Mouse (Mus musculus): Measurements from ENCODE around the gene Timp3. TPM values are rescaled to one million over a fixed set of nuclear protein-coding genes. Genes with fewer than 3 reads are reported as not detected.

The Timp3 gene
- polyA plus RNA-seq, 1 experiment: 25.3 TPM

DNA sequence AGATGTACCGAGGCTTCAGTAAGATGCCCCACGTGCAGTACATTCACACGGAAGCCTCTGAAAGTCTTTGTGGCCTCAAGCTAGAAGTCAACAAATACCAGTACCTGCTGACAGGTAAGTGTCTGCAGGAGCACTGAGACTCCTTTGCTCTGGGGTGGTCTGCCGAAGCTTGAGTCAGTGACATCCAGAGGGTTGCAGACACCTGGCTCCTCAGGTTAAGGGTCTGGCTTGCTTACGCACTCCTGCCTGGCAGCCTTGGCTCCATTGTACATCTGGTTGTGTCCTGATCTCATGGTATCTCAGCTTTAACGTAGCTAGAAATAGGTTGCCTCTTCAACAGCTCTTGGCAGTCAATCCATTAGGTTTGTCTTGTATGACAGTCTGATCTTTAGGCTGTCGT, 43.8 kb downstream of the Timp3 start:
- TF ChIP-seq CTCF (IDR thresholded peaks at IDR 0.05; ENCODE audit: extremely low read depth, insufficient read depth, insufficient read length, insufficient replicate concordance) (no peak), POLR2A (IDR thresholded peaks at IDR 0.05; ENCODE audit: low read depth, low read length) (no peak)
- WGBS: 92% methylated on average over 7 of the region's 7 CpGs
- no peak overlapping the region for H3K27ac ChIP-seq (ENCODE audit: insufficient read depth, low read length)

DNA sequence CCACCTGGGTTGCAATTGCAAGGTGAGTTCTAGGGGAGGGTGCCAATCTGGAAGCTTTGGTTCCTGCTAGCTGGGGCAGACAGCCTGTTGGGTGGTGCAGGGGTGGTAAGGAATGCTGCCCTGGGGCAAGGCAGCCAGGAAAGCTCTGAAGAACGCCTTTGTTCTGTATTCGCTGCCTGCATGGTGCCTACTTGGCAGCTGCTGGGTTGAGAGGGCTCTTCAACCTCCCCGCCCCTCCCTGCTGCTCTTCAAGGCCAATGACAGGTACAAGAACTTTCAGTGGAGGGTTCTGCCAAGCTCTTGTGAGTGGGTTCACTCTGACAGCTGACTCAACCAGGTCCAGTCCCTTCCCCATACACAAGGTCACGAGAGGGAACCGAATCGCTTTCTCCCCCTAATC, 44.5 kb downstream of the Timp3 start:
- no peak for DNase-seq (ENCODE audit: low read depth in 1 of 2, low spot score in 2 of 2)
- TF ChIP-seq POLR2A (IDR thresholded peaks at IDR 0.05; ENCODE audit: low read depth, low read length) (no peak), CTCF (IDR thresholded peaks at IDR 0.05; ENCODE audit: extremely low read depth, insufficient read depth, insufficient read length, insufficient replicate concordance) (no peak)
- WGBS: 89% methylated on average over 6 of the region's 6 CpGs
- no peaks in the 10 kb centered on the region for H3K36me3 ChIP-seq (ENCODE audit: control insufficient read depth, insufficient read depth, low read length)
- no peaks in the 10 kb centered on the region for H3K4me1 ChIP-seq (ENCODE audit: control insufficient read depth, insufficient read depth, insufficient read length)
- no peak overlapping the region for H3K27ac ChIP-seq (ENCODE audit: insufficient read depth, low read length)
- no peak overlapping the region for H3K4me3 ChIP-seq (ENCODE audit: extremely low read depth, insufficient read depth, insufficient read length)
- H3K27me3 ChIP-seq (ENCODE audit: control insufficient read depth, insufficient read depth, low read length): no peaks in the 10 kb centered on the region

More for the DNA sequence above, 43.8 kb downstream of the Timp3 start:
- Histone ChIP-seq H3K36me3 (ENCODE audit: control insufficient read depth, insufficient read depth, low read length) (no peaks in the 10 kb centered on the region), H3K4me1 (ENCODE audit: control insufficient read depth, insufficient read depth, insufficient read length) (no peaks in the 10 kb centered on the region), H3K27me3 (ENCODE audit: control insufficient read depth, insufficient read depth, low read length) (no peaks in the 10 kb centered on the region), H3K4me3 (ENCODE audit: extremely low read depth, insufficient read depth, insufficient read length) (no peak overlapping the region)
- DNase-seq (ENCODE audit: low read depth in 1 of 2, low spot score in 2 of 2): no peak

DNA sequence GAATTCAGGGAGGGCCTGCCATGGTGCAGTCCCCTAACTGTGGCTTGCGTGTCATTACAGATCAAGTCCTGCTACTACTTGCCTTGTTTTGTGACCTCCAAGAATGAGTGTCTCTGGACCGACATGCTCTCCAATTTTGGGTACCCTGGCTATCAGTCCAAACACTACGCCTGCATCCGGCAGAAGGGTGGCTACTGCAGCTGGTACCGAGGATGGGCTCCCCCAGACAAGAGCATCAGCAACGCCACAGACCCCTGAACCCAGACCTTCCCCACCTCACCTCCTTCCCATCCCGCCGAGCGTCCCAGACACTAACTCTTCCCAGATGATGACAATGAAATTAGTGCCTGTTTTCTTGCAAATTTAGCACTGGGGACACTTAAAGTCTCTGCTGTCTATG, 45.5 kb downstream of the Timp3 start:
- TF ChIP-seq CTCF (IDR thresholded peaks at IDR 0.05; ENCODE audit: extremely low read depth, insufficient read depth, insufficient read length, insufficient replicate concordance) (no peak), POLR2A (IDR thresholded peaks at IDR 0.05; ENCODE audit: low read depth, low read length) (no peak)
- DNase-seq (ENCODE audit: low read depth in 1 of 2, low spot score in 2 of 2): no peak
- H3K4me3 ChIP-seq (ENCODE audit: extremely low read depth, insufficient read depth, insufficient read length): no peak overlapping the region
- no peaks in the 10 kb centered on the region for H3K27me3 ChIP-seq (ENCODE audit: control insufficient read depth, insufficient read depth, low read length)
- H3K4me1 ChIP-seq (ENCODE audit: control insufficient read depth, insufficient read depth, insufficient read length): no peaks in the 10 kb centered on the region
- H3K27ac ChIP-seq (ENCODE audit: insufficient read depth, low read length): no peak overlapping the region
- H3K36me3 ChIP-seq (ENCODE audit: control insufficient read depth, insufficient read depth, low read length): no peaks in the 10 kb centered on the region
- 94% methylated on average over 9 of the region's 9 CpGs for WGBS

DNA sequence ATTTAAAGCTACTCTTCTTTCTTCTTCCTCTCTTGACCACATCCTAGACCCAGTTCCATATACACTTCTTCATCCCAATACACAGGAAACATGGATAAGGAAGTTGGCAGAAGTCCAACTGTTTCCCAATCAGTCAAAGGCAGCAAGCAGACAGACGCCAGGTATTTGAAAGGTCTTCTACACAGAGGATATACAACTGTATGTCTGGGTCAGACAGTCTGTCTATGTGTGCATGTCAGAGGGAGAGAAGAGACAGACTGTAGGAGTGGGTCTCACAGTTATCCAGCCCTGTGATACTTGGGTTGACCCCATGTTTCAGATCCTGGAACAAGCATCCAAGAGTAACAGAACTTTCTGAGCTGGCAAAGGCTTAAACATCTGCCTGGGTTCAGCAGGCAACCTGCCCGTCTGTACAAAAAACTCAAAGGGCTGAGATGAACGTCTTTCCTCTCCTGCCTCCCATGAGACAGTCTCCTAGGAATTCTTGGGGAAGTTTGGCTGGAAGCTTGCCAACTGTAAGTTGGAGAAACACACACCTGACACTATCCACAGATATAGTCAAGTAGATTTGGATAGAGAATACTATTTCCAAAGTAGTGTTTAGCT, 46.2 kb downstream of the Timp3 start:
- TF ChIP-seq POLR2A (IDR thresholded peaks at IDR 0.05; ENCODE audit: low read depth, low read length) (no peak), CTCF (IDR thresholded peaks at IDR 0.05; ENCODE audit: extremely low read depth, insufficient read depth, insufficient read length, insufficient replicate concordance) (no peak)
- 80% methylated on average over 3 of the region's 3 CpGs for whole genome bisulfite sequencing
- Histone ChIP-seq H3K27me3 (ENCODE audit: control insufficient read depth, insufficient read depth, low read length) (no peaks in the 10 kb centered on the region), H3K4me1 (ENCODE audit: control insufficient read depth, insufficient read depth, insufficient read length) (no peaks in the 10 kb centered on the region), H3K4me3 (ENCODE audit: extremely low read depth, insufficient read depth, insufficient read length) (no peak overlapping the region), H3K27ac (ENCODE audit: insufficient read depth, low read length) (no peak overlapping the region), H3K36me3 (ENCODE audit: control insufficient read depth, insufficient read depth, low read length) (no peaks in the 10 kb centered on the region)
- DNase-seq (ENCODE audit: low read depth in 1 of 2, low spot score in 2 of 2): no peak

DNA sequence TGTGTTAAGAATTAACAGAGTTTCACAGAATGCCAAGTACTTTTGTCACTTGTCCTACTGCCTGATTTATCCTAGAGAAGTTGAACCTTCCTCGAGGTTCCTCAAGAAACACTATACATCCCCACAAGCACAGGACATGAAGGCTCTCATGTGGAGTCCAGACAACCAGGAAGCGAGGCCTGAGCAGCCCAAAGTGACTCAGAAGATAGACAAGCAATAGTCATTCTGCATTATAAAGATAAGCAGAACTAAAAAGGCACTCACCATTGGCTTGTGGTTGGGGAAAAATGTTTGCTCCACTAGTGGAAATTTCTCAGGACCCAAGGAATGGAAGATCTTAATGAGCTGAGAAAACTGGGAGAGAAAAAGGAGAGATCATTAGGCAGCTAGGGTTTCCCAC, 51.1 kb downstream of the Timp3 start:
- no peaks in the 10 kb centered on the region for H3K36me3 ChIP-seq (ENCODE audit: control insufficient read depth, insufficient read depth, low read length)
- no peak for DNase-seq (ENCODE audit: low read depth in 1 of 2, low spot score in 2 of 2)
- H3K4me3 ChIP-seq (ENCODE audit: extremely low read depth, insufficient read depth, insufficient read length): no peak overlapping the region
- no peak overlapping the region for H3K27ac ChIP-seq (ENCODE audit: insufficient read depth, low read length)
- no peak for TF ChIP-seq POLR2A (IDR thresholded peaks at IDR 0.05; ENCODE audit: low read depth, low read length)
- TF ChIP-seq CTCF (IDR thresholded peaks at IDR 0.05; ENCODE audit: extremely low read depth, insufficient read depth, insufficient read length, insufficient replicate concordance): no peak
- H3K4me1 ChIP-seq (ENCODE audit: control insufficient read depth, insufficient read depth, insufficient read length): no peaks in the 10 kb centered on the region
- 54% methylated on average over 2 of the region's 2 CpGs for WGBS
- no peaks in the 10 kb centered on the region for H3K27me3 ChIP-seq (ENCODE audit: control insufficient read depth, insufficient read depth, low read length)

DNA sequence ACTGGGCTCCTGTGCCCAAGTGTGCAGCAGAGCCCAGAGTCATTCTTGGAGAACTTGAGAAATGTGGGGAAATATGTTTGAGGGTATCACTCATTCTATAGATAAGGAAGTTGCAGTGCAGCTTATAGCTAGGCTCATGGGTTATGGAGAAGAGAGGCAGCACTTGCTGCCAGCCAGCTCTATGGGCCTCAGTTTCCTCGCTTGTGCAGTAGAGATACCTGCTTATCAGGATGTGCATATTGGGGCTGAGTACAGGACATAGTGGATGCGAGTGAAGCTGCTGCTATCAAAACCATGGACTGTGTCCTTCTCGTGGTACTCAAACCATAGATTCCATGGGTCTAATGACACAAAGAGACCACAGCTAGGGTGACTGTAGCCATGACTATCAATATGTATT, 52.3 kb downstream of the Timp3 start:
- H3K4me3 ChIP-seq (ENCODE audit: extremely low read depth, insufficient read depth, insufficient read length): no peak overlapping the region
- no peaks in the 10 kb centered on the region for H3K27me3 ChIP-seq (ENCODE audit: control insufficient read depth, insufficient read depth, low read length)

DNA sequence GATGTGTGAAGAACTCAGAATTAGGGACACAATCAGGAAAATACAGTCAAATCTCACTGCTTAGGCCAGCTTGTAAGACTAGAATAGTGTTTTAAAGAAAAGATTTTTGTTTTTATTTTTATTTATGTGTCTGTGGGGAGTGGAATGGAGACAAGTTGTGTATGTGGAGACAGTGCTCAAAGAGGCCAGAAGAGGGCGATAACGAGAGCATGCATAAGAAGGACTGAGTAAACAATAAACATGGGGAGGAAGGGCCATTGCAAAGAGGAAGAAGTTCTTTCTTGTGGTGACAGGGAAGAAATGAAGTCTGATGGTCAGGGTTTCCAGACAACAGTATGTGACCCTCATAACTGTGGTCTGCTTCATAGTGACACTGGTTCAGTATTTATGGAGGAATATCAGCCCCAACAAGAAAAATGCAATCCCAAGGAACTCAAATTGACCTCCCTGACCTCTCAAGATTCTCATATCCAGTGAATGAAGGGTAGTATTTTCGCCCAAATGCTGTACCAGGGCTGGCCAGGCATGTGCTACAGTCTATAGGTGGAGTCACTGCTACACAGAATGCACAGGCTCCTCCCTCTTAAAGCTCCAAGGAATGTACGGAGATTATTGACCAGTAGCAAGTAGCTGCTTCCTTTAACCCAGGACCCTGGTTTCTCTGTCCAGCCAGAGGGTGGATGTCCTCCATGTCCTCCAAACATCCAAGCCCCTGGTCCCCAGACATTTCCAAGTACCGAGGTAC, 56.8 kb downstream of the Timp3 start:
- H3K36me3 ChIP-seq (ENCODE audit: control insufficient read depth, insufficient read depth, low read length): no peaks in the 10 kb centered on the region
- no peaks in the 10 kb centered on the region for H3K4me1 ChIP-seq (ENCODE audit: control insufficient read depth, insufficient read depth, insufficient read length)
- no peak for DNase-seq (ENCODE audit: low read depth in 1 of 2, low spot score in 2 of 2)
- no peak for TF ChIP-seq POLR2A (IDR thresholded peaks at IDR 0.05; ENCODE audit: low read depth, low read length)
- TF ChIP-seq CTCF (IDR thresholded peaks at IDR 0.05; ENCODE audit: extremely low read depth, insufficient read depth, insufficient read length, insufficient replicate concordance): no peak
- 60% methylated on average over 5 of the region's 5 CpGs for WGBS
- no peak overlapping the region for H3K27ac ChIP-seq (ENCODE audit: insufficient read depth, low read length)
- H3K4me3 ChIP-seq (ENCODE audit: extremely low read depth, insufficient read depth, insufficient read length): no peak overlapping the region
- no peaks in the 10 kb centered on the region for H3K27me3 ChIP-seq (ENCODE audit: control insufficient read depth, insufficient read depth, low read length)

More for the DNA sequence above, 52.3 kb downstream of the Timp3 start:
- no peak for DNase-seq (ENCODE audit: low read depth in 1 of 2, low spot score in 2 of 2)
- WGBS: 80% methylated on average over 3 of the region's 3 CpGs
- TF ChIP-seq CTCF (IDR thresholded peaks at IDR 0.05; ENCODE audit: extremely low read depth, insufficient read depth, insufficient read length, insufficient replicate concordance) (no peak), POLR2A (IDR thresholded peaks at IDR 0.05; ENCODE audit: low read depth, low read length) (no peak)
- Histone ChIP-seq H3K27ac (ENCODE audit: insufficient read depth, low read length) (no peak overlapping the region), H3K4me1 (ENCODE audit: control insufficient read depth, insufficient read depth, insufficient read length) (no peaks in the 10 kb centered on the region), H3K36me3 (ENCODE audit: control insufficient read depth, insufficient read depth, low read length) (no peaks in the 10 kb centered on the region)
